Mouse (Mus musculus): ENCODE data around the gene Gmfb.
A peak's percentile ranks its signal among the peaks of the same experiment; 100 is the strongest.
"Not testable (repeated sequence)": the region's sequence is repeated elsewhere in the genome, so short reads cannot be mapped to it uniquely, and the experiment has no call there.

Gene Gmfb

GRCm38 (mm10) chr14:46821873-46822716 lies at the start of gene Gmfb:
Gene Gmfb (minus strand): TSS chr14:46822242.
- peak; percentile 96 for DNase-seq

GRCm38 (mm10) chr14:46862922-46863321 lies 40.9 kb upstream of the Gmfb start:
- no peak for DNase-seq

GRCm38 (mm10) chr14:46853677-46854076 lies 31.6 kb upstream of the Gmfb start:
- no peak for DNase-seq

- no peak for DNase-seq
Observed at GRCm38 (mm10) chr14:46849769-46850168, 27.7 kb upstream of the Gmfb start.

- DNase-seq: no peak
Observed at GRCm38 (mm10) chr14:46848736-46849135, 26.7 kb upstream of the Gmfb start.

GRCm38 (mm10) chr14:46848063-46848590 lies 26.1 kb upstream of the Gmfb start:
- no peak for DNase-seq

GRCm38 (mm10) chr14:46845706-46846105 lies 23.7 kb upstream of the Gmfb start:
- DNase-seq: no peak

GRCm38 (mm10) chr14:46839326-46839725 lies 17.3 kb upstream of the Gmfb start:
- DNase-seq: no peak

- DNase-seq: no peak
Observed at GRCm38 (mm10) chr14:46832354-46833272, 10.6 kb upstream of the Gmfb start.

- DNase-seq: peak; percentile 87
Observed at GRCm38 (mm10) chr14:46831837-46832333, 9.8 kb upstream of the Gmfb start, which contains the start of gene Cgrrf1. Gene Cgrrf1 (plus strand): TSS chr14:46832125.

GRCm38 (mm10) chr14:46831295-46831694 lies 9.3 kb upstream of the Gmfb start:
- no peak for DNase-seq

GRCm38 (mm10) chr14:46827430-46827829 lies 5.4 kb upstream of the Gmfb start:
- no peak for DNase-seq

- no peak for DNase-seq
Observed at GRCm38 (mm10) chr14:46823996-46824395, 2.0 kb upstream of the Gmfb start.

GRCm38 (mm10) chr14:46821271-46821872 lies 670 bp downstream of the Gmfb start:
- DNase-seq: peak; percentile 15

- DNase-seq: not testable (repeated sequence)
Observed at GRCm38 (mm10) chr14:46819961-46820360, 2.1 kb downstream of the Gmfb start.

- no peak for DNase-seq
Observed at GRCm38 (mm10) chr14:46818743-46819142, 3.3 kb downstream of the Gmfb start.

GRCm38 (mm10) chr14:46816916-46817622 lies 5.0 kb downstream of the Gmfb start:
- DNase-seq: no peak

- no peak for DNase-seq
Observed at GRCm38 (mm10) chr14:46815640-46816039, 6.4 kb downstream of the Gmfb start.

- no peak for DNase-seq
Observed at GRCm38 (mm10) chr14:46807927-46808326, 14.1 kb downstream of the Gmfb start.

- no peak for DNase-seq
Observed at GRCm38 (mm10) chr14:46806186-46806585, 15.9 kb downstream of the Gmfb start.

- DNase-seq: no peak
Observed at GRCm38 (mm10) chr14:46803791-46804190, 18.3 kb downstream of the Gmfb start.

GRCm38 (mm10) chr14:46803259-46803658 lies 18.8 kb downstream of the Gmfb start:
- DNase-seq: no peak
